Mouse (Mus musculus) limb, embryonic 14.5 days (tissue): ENCODE results near the gene Mid2. TPM values are rescaled to one million over a fixed set of nuclear protein-coding genes. Genes with fewer than 3 reads are reported as not detected.
A peak's percentile ranks its signal among the peaks of the same experiment; 100 is the strongest.

ENCODE experiments used
- ATAC-seq: fragments of 200-750 bp; cut with Nextera tagmentation; 2 replicates; pipeline ENCODE4 v1.8.0; 2017; ENCODE audit warnings: low read depth, moderate number of reproducible peaks, moderate TSS enrichment; ENCODE audit not compliant: low FRiP score
- DNase-seq: peaks from one replicate; pipeline ENCODE4 v3.0.0-alpha.2; 2015; ENCODE audit warnings: low spot score
- H3K27ac ChIP-seq: fragments of 300-500 bp; sonication (generic); replicated peaks from 2 replicates; pipeline ENCODE4 v1.5.1; 2014; ENCODE audit warnings: low read depth, mild to moderate bottlenecking, low read length, moderate library complexity, mixed read lengths
- H3K27me3 ChIP-seq: fragments of 300-500 bp; sonication (generic); 2 replicates; pipeline ENCODE4 v1.6.1; 2014; ENCODE audit warnings: low read length, mixed read lengths; ENCODE audit not compliant: control insufficient read depth, insufficient read depth
- H3K36me3 ChIP-seq: fragments of 300-500 bp; sonication (generic); 2 replicates; pipeline ENCODE4 v1.6.1; 2014; ENCODE audit warnings: mild to moderate bottlenecking, low read length, moderate library complexity, mixed read lengths; ENCODE audit not compliant: control insufficient read depth, insufficient read depth
- H3K4me1 ChIP-seq: fragments of 300-500 bp; sonication (generic); 2 replicates; pipeline ENCODE4 v1.6.1; 2014; ENCODE audit warnings: antibody characterized with exemption, low read length, mixed read lengths; ENCODE audit not compliant: control insufficient read depth, insufficient read depth
- H3K4me2 ChIP-seq: fragments of 300-500 bp; sonication (generic); replicated peaks from 2 replicates; pipeline ENCODE4 v1.6.1; 2014; ENCODE audit warnings: low read depth, mild to moderate bottlenecking, low read length, moderate library complexity; ENCODE audit not compliant: severe bottlenecking
- H3K4me3 ChIP-seq: fragments of 300-500 bp; sonication (generic); replicated peaks from 2 replicates; pipeline ENCODE4 v1.5.1; 2014; ENCODE audit warnings: low read length
- H3K9ac ChIP-seq: fragments of 300-500 bp; sonication (generic); 2 replicates; pipeline ENCODE4 v1.6.1; 2014; ENCODE audit warnings: mild to moderate bottlenecking, low read depth, low read length, moderate library complexity; ENCODE audit not compliant: severe bottlenecking
- H3K9me3 ChIP-seq: fragments of 300-500 bp; sonication (generic); 2 replicates; pipeline ENCODE4 v1.6.1; 2016; ENCODE audit warnings: low read length; ENCODE audit not compliant: control insufficient read depth
- POLR2A ChIP-seq: fragments of 200-500 bp; IDR thresholded peaks from 2 replicates; pipeline ENCODE4 v1.8.0; 2012; ENCODE audit warnings: inconsistent platforms, mild to moderate bottlenecking, moderate library complexity, borderline replicate concordance; ENCODE audit not compliant: insufficient read depth, insufficient read length; ENCODE audit errors: extremely low read depth
- WGBS: fragments of 180-500 bp; shearing (Covaris S2); extraction: QIAGEN DNeasy Blood & Tissue Kit; methylation state at CpG from one replicate; pipeline ENCODE4 v1.1.7; 2014; 5-methylcytosine and 5-hydroxymethylcytosine counted together
- polyA plus RNA-seq, 2 experiments: library from polyadenylated mRNA; depleted of rRNA in 1 of 2; stranded (reverse) in 1 of 2; unstranded in 1 of 2; fragments of >200 nt; fragmentation: Nextera tagmentation in 1 of 2; extraction: Ambion mirVana in 1 of 2; gene quantifications; 2 replicates each; pipeline versions ENCODE4 v1.2.1 to v1.2.3; 2012 to 2014

The Mid2 gene
- polyA plus RNA-seq, 2 experiments = 7.4 TPM

GRCm38 (mm10) chrX:140706077-140706476, 41.7 kb downstream of the Mid2 start:
- H3K9me3 ChIP-seq = no peaks in the 10 kb centered on the region
- no peaks in the 10 kb centered on the region; the same call in 1 of the 2 replicates for H3K27me3 ChIP-seq
- DNase-seq (no peak), ATAC-seq (no peak)
- no peak overlapping the region for H3K4me3 ChIP-seq
- no peaks in the 10 kb centered on the region for H3K4me1 ChIP-seq
- no peak for TF ChIP-seq POLR2A
- no peak overlapping the region for H3K27ac ChIP-seq
- no peak overlapping the region for H3K9ac ChIP-seq
- H3K4me2 ChIP-seq = no peak overlapping the region
- 90% methylated on average over 4 of the region's 4 CpGs for WGBS
- no peaks in the 10 kb centered on the region for H3K36me3 ChIP-seq

GRCm38 (mm10) chrX:140722400-140722799, 58.0 kb downstream of the Mid2 start:
- H3K27me3 ChIP-seq = no peaks in the 10 kb centered on the region
- no peak overlapping the region for H3K9ac ChIP-seq
- ATAC-seq (no peak), DNase-seq (peak; percentile 50)
- H3K4me2 ChIP-seq = no peak overlapping the region
- H3K36me3 ChIP-seq = no peaks in the 10 kb centered on the region
- H3K9me3 ChIP-seq = no peaks in the 10 kb centered on the region
- WGBS = 41% methylated on average over 4 of the region's 4 CpGs
- no peaks in the 10 kb centered on the region for H3K4me1 ChIP-seq
- TF ChIP-seq POLR2A = no peak
- H3K27ac ChIP-seq = no peak overlapping the region
- no peak overlapping the region for H3K4me3 ChIP-seq

GRCm38 (mm10) chrX:140738986-140739385, 74.6 kb downstream of the Mid2 start:
- H3K27ac ChIP-seq = no peak overlapping the region
- no peaks in the 10 kb centered on the region for H3K4me1 ChIP-seq
- H3K27me3 ChIP-seq = no peaks in the 10 kb centered on the region
- no peak for ATAC-seq
- no peaks in the 10 kb centered on the region for H3K36me3 ChIP-seq
- no peaks in the 10 kb centered on the region for H3K9me3 ChIP-seq
- H3K4me2 ChIP-seq = no peak overlapping the region
- H3K4me3 ChIP-seq = no peak overlapping the region
- TF ChIP-seq POLR2A = no peak
- DNase-seq = no peak
- H3K9ac ChIP-seq = no peak overlapping the region

GRCm38 (mm10) chrX:140743213-140743612, 78.8 kb downstream of the Mid2 start:
- Histone ChIP-seq H3K9ac (no peak overlapping the region), H3K4me2 (no peak overlapping the region), H3K36me3 (no peaks in the 10 kb centered on the region), H3K27me3 (no peaks in the 10 kb centered on the region), H3K27ac (no peak overlapping the region), H3K9me3 (no peaks in the 10 kb centered on the region), H3K4me3 (no peak overlapping the region), H3K4me1 (no peaks in the 10 kb centered on the region)
- DNase-seq (no peak), ATAC-seq (no peak)
- no peak for TF ChIP-seq POLR2A
- 52% methylated on average over 5 of the region's 5 CpGs for WGBS

GRCm38 (mm10) chrX:140769794-140770193, 105.4 kb downstream of the Mid2 start:
- H3K9me3 ChIP-seq = no peaks in the 10 kb centered on the region
- H3K36me3 ChIP-seq = no peaks in the 10 kb centered on the region
- H3K9ac ChIP-seq = no peak overlapping the region
- DNase-seq = no peak
- 59% methylated on average over 1 of the region's 1 CpGs for WGBS
- H3K27ac ChIP-seq = no peak overlapping the region
- no peak for ATAC-seq
- no peak overlapping the region for H3K4me2 ChIP-seq
- H3K27me3 ChIP-seq = peaks cover 3% of the 10 kb centered on the region; the same call in 1 of the 2 replicates
- no peak overlapping the region for H3K4me3 ChIP-seq
- no peak for TF ChIP-seq POLR2A
- H3K4me1 ChIP-seq = no peaks in the 10 kb centered on the region

GRCm38 (mm10) chrX:140805340-140805739, 140.9 kb downstream of the Mid2 start:
- no peak overlapping the region for H3K4me3 ChIP-seq
- H3K9ac ChIP-seq = no peak overlapping the region
- H3K4me1 ChIP-seq = no peaks in the 10 kb centered on the region
- no peak overlapping the region for H3K4me2 ChIP-seq
- TF ChIP-seq POLR2A = no peak
- DNase-seq = no peak
- ATAC-seq = no peak
- H3K27me3 ChIP-seq = no peaks in the 10 kb centered on the region
- no peaks in the 10 kb centered on the region for H3K36me3 ChIP-seq
- 95% methylated on average over 2 of the region's 2 CpGs for WGBS
- no peak overlapping the region for H3K27ac ChIP-seq
- H3K9me3 ChIP-seq = no peaks in the 10 kb centered on the region
